Mouse (Mus musculus) erythroblast, adult 5-6 weeks (primary cell): Measurements from ENCODE around the gene Nek11. TPM values are rescaled to one million over a fixed set of nuclear protein-coding genes. Genes with fewer than 3 reads are reported as not detected.

ENCODE experiments used
- ATAC-seq: replicated peaks from 2 replicates; pipeline ENCODE4 v1.8.0; 2016; ENCODE audit warnings: moderate number of reproducible peaks, mild to moderate bottlenecking, moderate TSS enrichment, inconsistent platforms; ENCODE audit not compliant: poor library complexity, low FRiP score, severe bottlenecking
- total RNA-seq, 2 experiments: library from RNA; stranded (forward) in 1 of 2; stranded (reverse) in 1 of 2; fragments of 150-400 nt in 1 of 2; fragments of 200-764, 138-1000 nt in 1 of 2; gene quantifications; 2 replicates each; pipeline versions ENCODE4 v1.2.3 to v1.2.4; 2015 to 2017; ENCODE audit warnings: low replicate concordance in 2 of 2

Nek11 gene
- total RNA-seq (2015; ENCODE audit: low replicate concordance) (not detected in 2 replicates), total RNA-seq (2017; ENCODE audit: low replicate concordance) (not detected in 2 replicates)

- ATAC-seq, result peak; percentile 99
These were observed at the start of gene Nek11, which contains the start of gene Aste1 for GRCm38 (mm10) chr9:105395218-105395627. TSS of gene Nek11 (minus strand) at chr9:105395524. TSS of gene Aste1 (plus strand) at chr9:105395392.

- ATAC-seq, result no peak
These were observed 13.2 kb upstream of the Nek11 start for GRCm38 (mm10) chr9:105408549-105408948.

- peak; percentile 18 for ATAC-seq
These were observed 604 bp downstream of the Nek11 start for GRCm38 (mm10) chr9:105394720-105395119.

- ATAC-seq, result no peak
These were observed 4.7 kb downstream of the Nek11 start for GRCm38 (mm10) chr9:105390616-105391015.

- peak; percentile 61; the same call in 1 of the 2 replicates for ATAC-seq
These were observed 6.0 kb downstream of the Nek11 start for GRCm38 (mm10) chr9:105389289-105389688.

- ATAC-seq, result no peak
These were observed 7.9 kb downstream of the Nek11 start for GRCm38 (mm10) chr9:105387403-105387802.

GRCm38 (mm10) chr9:105379533-105380145, 15.7 kb downstream of the Nek11 start:
- ATAC-seq, result no peak

GRCm38 (mm10) chr9:105377622-105378021, 17.7 kb downstream of the Nek11 start:
- ATAC-seq, result no peak

- no peak for ATAC-seq
These were observed 18.3 kb downstream of the Nek11 start for GRCm38 (mm10) chr9:105376954-105377530.

- ATAC-seq, result no peak
These were observed 18.9 kb downstream of the Nek11 start for GRCm38 (mm10) chr9:105376411-105376810.

GRCm38 (mm10) chr9:105374361-105374760, 21.0 kb downstream of the Nek11 start:
- no peak for ATAC-seq

- ATAC-seq, result no peak
These were observed 26.7 kb downstream of the Nek11 start for GRCm38 (mm10) chr9:105368605-105369004.

GRCm38 (mm10) chr9:105366199-105366598, 29.1 kb downstream of the Nek11 start:
- no peak for ATAC-seq

GRCm38 (mm10) chr9:105363520-105364231, 31.6 kb downstream of the Nek11 start:
- ATAC-seq, result no peak

GRCm38 (mm10) chr9:105362181-105362580, 33.1 kb downstream of the Nek11 start:
- ATAC-seq, result no peak

GRCm38 (mm10) chr9:105349034-105349433, 46.3 kb downstream of the Nek11 start:
- ATAC-seq, result no peak

GRCm38 (mm10) chr9:105348242-105349031, 46.9 kb downstream of the Nek11 start:
- no peak for ATAC-seq

- no peak for ATAC-seq
These were observed 52.2 kb downstream of the Nek11 start for GRCm38 (mm10) chr9:105342994-105343656.

GRCm38 (mm10) chr9:105342565-105342964, 52.8 kb downstream of the Nek11 start:
- no peak for ATAC-seq
